Mouse (Mus musculus) splenic B cell, adult 2 months (primary cell): Measurements from ENCODE around the gene Mapk1.
A peak's percentile ranks its signal among the peaks of the same experiment; 100 is the strongest.

Experiments
- DNase-seq: peaks from one replicate; pipeline ENCODE4 v3.0.0-alpha.2; 2011; ENCODE audit warnings: low read depth, low spot score
- H3K27me3 ChIP-seq: 2 replicates; pipeline ENCODE4 v1.6.1; 2012; ENCODE audit warnings: mild to moderate bottlenecking, low read length, moderate library complexity, mixed read lengths; ENCODE audit not compliant: control insufficient read depth, poor library complexity, insufficient read depth, severe bottlenecking
- H3K36me3 ChIP-seq: 2 replicates; pipeline ENCODE4 v1.6.1; 2012; ENCODE audit warnings: mild to moderate bottlenecking, low read length, moderate library complexity, mixed read lengths; ENCODE audit not compliant: control insufficient read depth, poor library complexity, insufficient read depth, severe bottlenecking

The Mapk1 gene

GRCm38 (mm10) chr16:16983131-16983533 is at the start of gene Mapk1:
Gene Mapk1 (plus strand): TSS chr16:16983382.
- DNase-seq, result peak; percentile 97
- Histone ChIP-seq H3K36me3 (0 out of 2 replicates have a peak, but pooled peaks cover 1% of the 10 kb centered on the region), H3K27me3 (no peaks in the 10 kb centered on the region)

GRCm38 (mm10) chr16:16939543-16939942 is 43.6 kb upstream of the Mapk1 start:
- DNase-seq, result no peak
- H3K36me3 ChIP-seq, result no peaks in the 10 kb centered on the region
- H3K27me3 ChIP-seq, result no peaks in the 10 kb centered on the region

GRCm38 (mm10) chr16:16941078-16941477 is 42.1 kb upstream of the Mapk1 start:
- Histone ChIP-seq H3K27me3 (no peaks in the 10 kb centered on the region), H3K36me3 (no peaks in the 10 kb centered on the region)
- no peak for DNase-seq

- H3K36me3 ChIP-seq, result no peaks in the 10 kb centered on the region
- no peaks in the 10 kb centered on the region for H3K27me3 ChIP-seq
- no peak for DNase-seq
Measured at GRCm38 (mm10) chr16:16958575-16958974, 24.6 kb upstream of the Mapk1 start.

- Histone ChIP-seq H3K27me3 (no peaks in the 10 kb centered on the region), H3K36me3 (no peaks in the 10 kb centered on the region)
- no peak for DNase-seq
Measured at GRCm38 (mm10) chr16:16959907-16960306, 23.3 kb upstream of the Mapk1 start.

GRCm38 (mm10) chr16:16965149-16965548 is 18.0 kb upstream of the Mapk1 start:
- Histone ChIP-seq H3K27me3 (no peaks in the 10 kb centered on the region), H3K36me3 (no peaks in the 10 kb centered on the region)
- DNase-seq, result no peak

GRCm38 (mm10) chr16:16966290-16966689 is 16.9 kb upstream of the Mapk1 start:
- no peaks in the 10 kb centered on the region for H3K36me3 ChIP-seq
- DNase-seq, result no peak
- H3K27me3 ChIP-seq, result no peaks in the 10 kb centered on the region

- no peak for DNase-seq
Measured at GRCm38 (mm10) chr16:16978061-16978460, 5.1 kb upstream of the Mapk1 start.

GRCm38 (mm10) chr16:16978765-16979164 is 4.4 kb upstream of the Mapk1 start:
- H3K36me3 ChIP-seq, result no peaks in the 10 kb centered on the region
- DNase-seq, result no peak
- no peaks in the 10 kb centered on the region for H3K27me3 ChIP-seq

More at GRCm38 (mm10) chr16:16978061-16978460, 5.1 kb upstream of the Mapk1 start:
- Histone ChIP-seq H3K36me3 (no peaks in the 10 kb centered on the region), H3K27me3 (no peaks in the 10 kb centered on the region)

GRCm38 (mm10) chr16:16982636-16983035 is 546 bp upstream of the Mapk1 start:
- Histone ChIP-seq H3K36me3 (0 out of 2 replicates have a peak, but pooled peaks cover 1% of the 10 kb centered on the region), H3K27me3 (no peaks in the 10 kb centered on the region)
- no peak for DNase-seq

GRCm38 (mm10) chr16:16983534-16984422 is 596 bp downstream of the Mapk1 start:
- 0 out of 2 replicates have a peak, but pooled peaks cover 1% of the 10 kb centered on the region for H3K36me3 ChIP-seq
- no peaks in the 10 kb centered on the region for H3K27me3 ChIP-seq
- DNase-seq, result peak; percentile 78

- no peaks in the 10 kb centered on the region for H3K27me3 ChIP-seq
- H3K36me3 ChIP-seq, result 0 out of 2 replicates have a peak, but pooled peaks cover 1% of the 10 kb centered on the region
- no peak for DNase-seq
Measured at GRCm38 (mm10) chr16:16984423-16984941, 1.3 kb downstream of the Mapk1 start.

- H3K27me3 ChIP-seq, result no peaks in the 10 kb centered on the region
- H3K36me3 ChIP-seq, result 0 out of 2 replicates have a peak, but pooled peaks cover 1% of the 10 kb centered on the region
- no peak for DNase-seq
Measured at GRCm38 (mm10) chr16:16987248-16987647, 4.1 kb downstream of the Mapk1 start.

GRCm38 (mm10) chr16:16988842-16989241 is 5.7 kb downstream of the Mapk1 start:
- H3K36me3 ChIP-seq, result 0 out of 2 replicates have a peak, but pooled peaks cover 1% of the 10 kb centered on the region
- DNase-seq, result no peak

GRCm38 (mm10) chr16:16990021-16990420 is 6.8 kb downstream of the Mapk1 start:
- no peaks in the 10 kb centered on the region for H3K27me3 ChIP-seq
- no peak for DNase-seq
- H3K36me3 ChIP-seq, result 0 out of 2 replicates have a peak, but pooled peaks cover 1% of the 10 kb centered on the region

More at GRCm38 (mm10) chr16:16988842-16989241, 5.7 kb downstream of the Mapk1 start:
- no peaks in the 10 kb centered on the region for H3K27me3 ChIP-seq
